Mouse (Mus musculus) gastrocnemius, adult 2 months (tissue): ENCODE measurements around the gene Cblc. TPM values are rescaled to one million over a fixed set of nuclear protein-coding genes. Genes with fewer than 3 reads are reported as not detected.
"Not testable (repeated sequence)": the region's sequence is repeated elsewhere in the genome, so short reads cannot be mapped to it uniquely, and the experiment has no call there.

Experiments used
- DNase-seq: peaks from one replicate; pipeline ENCODE4 v3.0.0; 2022
- H3K27ac ChIP-seq: fragments of 200-600 bp; 2 replicates; pipeline ENCODE4 v1.8.1; 2022; ENCODE audit warnings: mild to moderate bottlenecking
- H3K4me3 ChIP-seq: fragments of 200-600 bp; 2 replicates; pipeline ENCODE4 v1.8.1; 2022; ENCODE audit warnings: mild to moderate bottlenecking, moderate library complexity
- CTCF ChIP-seq: fragments of 200-600 bp; IDR thresholded peaks from 2 replicates; pipeline ENCODE4 v1.8.1; 2022; ENCODE audit warnings: antibody characterized with exemption, mild to moderate bottlenecking, moderate library complexity
- intact Hi-C: fragments of 180-260 bp; cut with DNase I; formaldehyde crosslinking; loops from one replicate; pipeline ENCODE4 v1.15.1; 2025
- total RNA-seq, 2 experiments: library from RNA; stranded (reverse); gene quantifications; 2 replicates each; pipeline ENCODE4 v1.2.3; 2021

Cblc gene
- total RNA-seq, 2 experiments from 2014 or later: not detected

- Histone ChIP-seq H3K27ac (peak overlapping the region; percentile 84), H3K4me3 (peak overlapping the region; percentile 73)
- no peak for TF ChIP-seq CTCF
- peak; percentile 91 for DNase-seq
- intact Hi-C loops: no loop called here
Observed at GRCm38 (mm10) chr7:19816224-19816771, 19.7 kb upstream of the Cblc start.

GRCm38 (mm10) chr7:19815296-19816223 is 19.0 kb upstream of the Cblc start:
- H3K4me3 ChIP-seq: peak overlapping the region; percentile 73
- peak overlapping the region; percentile 84 for H3K27ac ChIP-seq
- intact Hi-C loops: no loop called here
- TF ChIP-seq CTCF: no peak
- DNase-seq: no peak

GRCm38 (mm10) chr7:19813579-19814122 is 17.0 kb upstream of the Cblc start:
- TF ChIP-seq CTCF: no peak
- no peak for DNase-seq
- Histone ChIP-seq H3K4me3 (no peak overlapping the region), H3K27ac (no peak overlapping the region)
- intact Hi-C loops: no loop called here

- DNase-seq: no peak
- no peak for TF ChIP-seq CTCF
- Histone ChIP-seq H3K27ac (no peak overlapping the region), H3K4me3 (no peak overlapping the region)
- intact Hi-C loops: no loop called here
Observed at GRCm38 (mm10) chr7:19813161-19813560, 16.6 kb upstream of the Cblc start.

DNA sequence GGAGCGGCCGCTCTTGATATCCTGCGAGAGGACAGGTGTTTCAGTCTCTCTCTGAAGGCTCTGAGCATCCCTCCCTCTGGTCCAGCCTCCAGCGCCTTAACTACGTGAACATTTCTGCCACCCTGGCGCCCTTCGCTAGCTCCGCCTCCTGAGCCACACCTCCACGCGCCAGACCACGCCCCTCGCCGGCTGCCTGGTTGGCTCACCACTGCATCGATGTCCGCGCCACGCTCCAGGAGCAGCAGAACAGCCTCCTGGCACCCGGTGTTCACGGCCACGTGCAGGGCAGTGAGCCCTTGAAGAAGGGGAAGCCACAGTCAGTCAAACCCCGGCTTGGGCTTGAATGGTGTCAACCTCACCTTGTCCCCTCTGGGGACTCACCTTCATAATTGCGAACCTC is 14.5 kb upstream of the Cblc start:
- Histone ChIP-seq H3K27ac (no peak overlapping the region), H3K4me3 (no peak overlapping the region)
- no peak for TF ChIP-seq CTCF
- intact Hi-C loops: loop anchor here (2.0 kb wide), 1 partner anchor 20 kb away; no protein-coding TSS in a partner anchor
- DNase-seq: peak; percentile 79

DNA sequence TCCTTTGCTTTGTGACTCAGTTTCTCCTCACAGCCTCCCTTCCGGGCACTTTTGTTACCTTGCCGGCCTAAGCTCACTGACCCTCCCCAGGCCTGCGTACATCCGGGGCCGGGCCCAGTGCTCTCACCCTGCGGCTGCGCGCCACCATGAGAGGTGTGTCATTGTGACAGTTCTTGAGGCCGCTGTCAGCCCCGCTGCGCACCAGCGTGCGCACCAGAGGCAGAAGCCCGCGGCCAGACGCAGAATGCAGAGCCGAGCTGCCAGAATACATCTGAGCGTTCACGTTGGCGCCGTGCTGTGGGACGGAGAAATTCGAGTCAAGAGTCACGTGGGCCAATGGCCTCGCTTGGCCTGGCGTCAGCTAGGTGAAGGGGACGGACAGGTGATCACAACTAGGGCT is 12.8 kb upstream of the Cblc start:
- no peak for TF ChIP-seq CTCF
- intact Hi-C loops: no loop called here
- Histone ChIP-seq H3K4me3 (peak overlapping the region; percentile 37), H3K27ac (peak overlapping the region; percentile 49)
- DNase-seq: peak; percentile 49

GRCm38 (mm10) chr7:19806356-19806969 is 9.9 kb upstream of the Cblc start:
- Histone ChIP-seq H3K27ac (no peak overlapping the region), H3K4me3 (no peak overlapping the region)
- intact Hi-C loops: no loop called here
- DNase-seq: no peak
- no peak for TF ChIP-seq CTCF

- intact Hi-C loops: loop anchor here (1.0 kb wide), 1 partner anchor 40 kb away; no protein-coding TSS in a partner anchor
- peak; percentile 70 for DNase-seq
- TF ChIP-seq CTCF: peak; percentile 79
Observed at GRCm38 (mm10) chr7:19802995-19803394, 6.4 kb upstream of the Cblc start.

DNA sequence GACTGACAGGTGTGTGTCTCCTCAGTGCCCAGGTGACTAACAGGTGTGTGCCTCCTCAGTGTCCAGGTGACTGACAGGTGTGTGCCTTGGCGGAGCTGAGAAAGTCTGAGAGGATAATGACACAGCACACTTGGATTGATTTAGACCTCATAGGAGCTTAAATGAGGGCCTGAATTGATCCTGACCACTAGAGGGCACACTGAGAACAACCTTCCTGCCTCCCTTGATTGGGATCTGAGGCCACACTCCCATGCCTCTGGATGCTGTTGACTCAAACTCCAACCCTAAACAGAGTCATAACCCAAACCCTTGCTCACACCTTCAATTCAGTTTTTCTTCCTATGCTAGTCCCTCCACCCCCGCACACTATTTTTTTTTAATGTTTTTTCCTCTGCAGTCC is 4.2 kb upstream of the Cblc start:
- peak; percentile 80 for TF ChIP-seq CTCF
- peak; percentile 61 for DNase-seq
- intact Hi-C loops: no loop called here
- H3K27ac ChIP-seq: no peak overlapping the region
- H3K4me3 ChIP-seq: no peak overlapping the region

More at GRCm38 (mm10) chr7:19802995-19803394, 6.4 kb upstream of the Cblc start:
- Histone ChIP-seq H3K4me3 (no peak overlapping the region), H3K27ac (no peak overlapping the region)

DNA sequence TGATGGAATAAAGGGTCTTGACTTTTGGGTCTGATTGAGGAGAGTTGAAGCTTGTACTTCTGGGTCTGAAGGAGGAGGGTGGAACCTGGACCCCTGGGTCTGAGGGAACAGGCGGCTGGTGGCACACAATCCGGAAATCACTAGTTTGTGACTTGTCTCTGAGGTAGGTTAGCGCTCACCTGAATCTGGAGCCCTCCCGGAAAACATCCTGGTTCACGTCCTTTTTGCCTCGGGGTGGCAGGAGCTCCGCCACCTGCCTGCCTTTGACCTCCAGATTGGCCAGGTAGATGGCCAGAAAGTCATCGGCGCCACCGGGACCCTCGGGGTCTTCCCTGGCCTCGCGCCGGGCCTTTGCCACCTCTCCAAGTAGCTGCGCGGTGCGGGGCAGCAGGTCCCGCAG is 355 bp downstream of the Cblc start:
- DNase-seq: no peak
- no peak for TF ChIP-seq CTCF
- peak overlapping the region; percentile 57 for H3K4me3 ChIP-seq
- intact Hi-C loops: no loop called here
- no peak overlapping the region for H3K27ac ChIP-seq

DNA sequence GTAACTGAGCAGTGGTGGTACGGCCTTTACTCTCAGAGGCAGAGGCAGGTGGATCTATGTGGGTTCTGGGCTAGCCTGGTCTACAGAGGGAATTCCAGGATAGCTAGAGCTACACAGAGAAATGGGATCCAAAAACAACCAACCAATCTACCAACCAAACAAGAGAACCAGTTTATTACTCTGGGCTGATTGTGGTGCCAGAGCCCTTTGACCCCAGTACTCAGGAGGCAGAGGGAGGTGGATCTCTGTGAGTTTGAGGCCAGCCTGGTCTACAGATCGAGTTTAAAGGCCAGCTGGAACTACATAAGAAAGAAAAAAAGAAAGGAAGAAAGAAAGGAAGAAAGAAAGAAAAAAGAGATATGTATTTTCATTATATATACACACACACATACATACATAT is 1.4 kb downstream of the Cblc start:
- Histone ChIP-seq H3K27ac (no peak overlapping the region), H3K4me3 (no peak overlapping the region)
- no peak for TF ChIP-seq CTCF
- intact Hi-C loops: no loop called here
- DNase-seq: no peak

DNA sequence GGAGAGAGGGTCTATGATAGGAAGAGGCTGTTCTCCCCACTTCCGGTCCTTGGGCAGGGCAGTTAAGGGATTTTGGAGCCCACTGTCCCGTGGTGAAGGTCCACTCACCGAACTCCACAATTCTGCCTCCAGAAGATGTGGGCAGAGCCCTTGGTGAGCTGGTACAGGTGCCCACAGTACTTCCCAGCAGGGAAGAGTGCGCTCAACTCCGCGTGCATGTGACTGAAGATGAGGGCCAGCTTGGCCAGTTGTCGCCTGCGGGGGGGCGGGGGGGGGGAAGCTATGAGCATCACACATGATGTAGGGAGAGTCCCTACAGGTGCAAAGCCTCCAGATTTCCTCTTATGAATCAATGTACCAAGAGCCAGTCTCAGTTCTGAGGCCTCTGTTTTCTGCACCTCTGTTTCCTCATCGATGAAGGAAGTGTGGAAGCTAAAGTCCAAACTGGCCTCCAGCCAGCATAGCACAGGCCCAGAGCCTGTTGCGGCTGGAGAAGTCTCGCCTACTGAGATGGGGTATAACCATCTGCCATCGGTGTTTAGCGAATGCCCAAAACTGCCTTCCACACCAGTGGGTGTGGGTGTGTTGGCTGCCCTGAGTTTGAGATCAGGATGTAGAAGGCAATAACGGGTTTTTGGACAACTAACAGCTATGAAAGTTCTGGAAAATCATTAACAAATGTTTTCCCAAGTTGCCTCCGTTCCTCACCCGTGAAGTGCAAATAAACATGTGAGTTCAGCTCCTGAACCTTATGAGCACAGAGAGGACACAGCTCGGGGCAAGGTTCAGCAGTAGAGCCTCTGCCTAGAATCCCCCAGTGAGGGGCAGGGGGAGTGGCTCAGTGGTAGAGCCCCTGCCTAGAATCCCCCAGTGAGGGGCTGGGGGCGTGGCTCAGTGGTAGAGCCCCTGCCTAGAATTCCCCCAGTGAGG is 3.6 kb downstream of the Cblc start:
- no peak for TF ChIP-seq CTCF
- no peak overlapping the region for H3K27ac ChIP-seq
- no peak for DNase-seq
- intact Hi-C loops: no loop called here
- H3K4me3 ChIP-seq: no peak overlapping the region

DNA sequence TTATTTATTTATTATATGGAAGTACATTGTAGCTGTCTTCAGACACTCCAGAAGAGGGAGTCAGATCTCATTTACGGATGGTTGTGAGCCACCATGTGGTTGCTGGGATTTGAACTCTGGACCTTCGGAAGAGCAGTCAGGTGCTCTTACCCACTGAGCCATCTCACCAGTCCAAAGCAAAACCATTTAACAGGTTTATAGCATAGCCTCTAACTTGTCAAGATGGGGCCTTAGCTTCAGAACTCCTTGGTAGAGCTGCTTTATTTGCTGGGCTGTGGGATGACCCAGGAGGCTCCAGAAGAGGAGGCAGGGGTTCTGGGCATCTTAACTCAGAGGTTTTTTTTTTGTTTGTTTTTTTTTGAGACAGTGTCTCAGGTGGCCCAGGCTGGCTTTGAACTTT is 5.1 kb downstream of the Cblc start:
- H3K27ac ChIP-seq, DNase-seq, H3K4me3 ChIP-seq, intact Hi-C loops: not testable (repeated sequence)
